Mouse (Mus musculus) ES-Bruce4 (cell line): ENCODE measurements around the gene Mybph. TPM values are rescaled to one million over a fixed set of nuclear protein-coding genes. Genes with fewer than 3 reads are reported as not detected.

Experiments
- H3K27ac ChIP-seq: 2 replicates; pipeline ENCODE4 v1.5.1; 2012; ENCODE audit warnings: low read length, inconsistent platforms; ENCODE audit not compliant: insufficient read depth
- H3K27me3 ChIP-seq: 2 replicates; pipeline ENCODE4 v1.6.1; 2012; ENCODE audit warnings: mild to moderate bottlenecking, low read length, inconsistent platforms; ENCODE audit not compliant: control insufficient read depth, poor library complexity, insufficient read depth, severe bottlenecking
- H3K36me3 ChIP-seq: 2 replicates; pipeline ENCODE4 v1.6.1; 2012; ENCODE audit warnings: inconsistent platforms, mild to moderate bottlenecking, low read length, moderate library complexity; ENCODE audit not compliant: control insufficient read depth, poor library complexity, insufficient read depth, severe bottlenecking
- H3K4me1 ChIP-seq: one replicate; pipeline ENCODE4 v1.8.1; 2011; ENCODE audit warnings: low read length; ENCODE audit not compliant: control insufficient read depth, insufficient read depth
- H3K4me3 ChIP-seq: 2 replicates; pipeline ENCODE4 v1.5.1; 2011; ENCODE audit warnings: low read depth, mild to moderate bottlenecking, low read length
- H3K9ac ChIP-seq: 2 replicates; pipeline ENCODE4 v1.6.1; 2012; ENCODE audit warnings: low read depth, mild to moderate bottlenecking, inconsistent platforms; ENCODE audit not compliant: poor library complexity, severe bottlenecking
- H3K9me3 ChIP-seq: replicated peaks from 2 replicates; pipeline ENCODE4 v1.6.1; 2012; ENCODE audit warnings: mild to moderate bottlenecking, low read length, inconsistent platforms; ENCODE audit not compliant: control insufficient read depth, poor library complexity, insufficient read depth, severe bottlenecking
- CTCF ChIP-seq: IDR thresholded peaks from one replicate; pipeline ENCODE4 v1.8.1; 2011; ENCODE audit warnings: low read depth, low read length
- EP300 ChIP-seq: IDR thresholded peaks from 2 replicates; pipeline ENCODE4 v1.6.1; 2011; ENCODE audit warnings: low read depth, low read length; ENCODE audit not compliant: insufficient read depth
- POLR2A ChIP-seq: IDR thresholded peaks from one replicate; pipeline ENCODE4 v1.8.1; 2011; ENCODE audit warnings: low read length; ENCODE audit not compliant: insufficient read depth
- polyA plus RNA-seq: library from polyadenylated mRNA; stranded (reverse); fragments of >200 nt; gene quantifications from 2 replicates; pipeline ENCODE4 v1.2.4, GENCODE M21; 2011; ENCODE audit warnings: low read depth; ENCODE audit not compliant: missing spikeins, insufficient read depth, insufficient read length

Mybph gene
- polyA plus RNA-seq, 1 experiment, result not detected

DNA sequence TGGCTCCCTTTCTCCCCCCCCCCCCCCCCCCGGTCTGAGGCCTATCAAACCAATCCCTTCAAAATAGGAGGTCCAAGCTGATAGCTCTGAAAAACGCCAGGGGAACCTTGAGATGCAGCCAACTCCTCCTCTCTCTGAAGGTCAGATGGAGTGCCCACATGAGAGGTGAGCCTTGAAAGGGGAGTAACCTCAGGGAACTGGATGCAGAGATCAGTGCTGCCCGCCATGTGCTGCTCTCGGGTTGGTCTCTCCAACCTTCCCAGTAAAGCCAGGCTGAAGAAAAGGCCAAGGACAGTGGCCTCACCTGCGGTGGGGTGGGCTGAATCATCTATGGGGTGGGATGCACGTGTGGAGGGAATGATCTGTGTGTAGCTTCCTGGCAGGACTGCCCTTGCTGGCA lies 19.1 kb downstream of the Mybph start:
- peaks cover 15% of the 10 kb centered on the region for H3K4me1 ChIP-seq
- H3K4me3 ChIP-seq, result no peak overlapping the region
- no peaks in the 10 kb centered on the region for H3K27me3 ChIP-seq

DNA sequence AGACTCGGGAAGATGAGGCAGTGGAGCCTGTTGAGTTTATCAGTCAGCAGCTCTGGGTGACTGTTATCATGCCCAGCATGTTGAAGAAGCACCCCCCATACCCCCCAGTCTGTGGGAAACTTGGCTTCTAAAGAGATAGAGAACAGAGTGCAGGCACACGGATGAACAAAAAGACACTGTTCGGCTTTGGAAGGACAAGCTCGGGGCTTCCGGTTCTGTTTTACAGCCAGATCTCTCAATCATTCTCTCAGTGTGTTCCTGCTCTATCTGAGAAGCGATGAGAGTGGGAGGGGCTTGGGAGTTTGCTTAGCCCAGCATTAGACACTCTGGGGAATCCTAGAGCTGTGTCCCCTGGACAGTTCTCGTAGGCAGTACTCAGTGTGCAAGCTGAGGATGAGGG lies 20.2 kb downstream of the Mybph start:
- Histone ChIP-seq H3K4me3 (no peak overlapping the region), H3K27me3 (no peaks in the 10 kb centered on the region), H3K9ac (no peak overlapping the region), H3K27ac (no peak overlapping the region), H3K36me3 (no peaks in the 10 kb centered on the region), H3K9me3 (no peaks in the 10 kb centered on the region), H3K4me1 (peaks cover 15% of the 10 kb centered on the region)
- TF ChIP-seq EP300 (no peak), CTCF (no peak)

More for the DNA sequence above, 19.1 kb downstream of the Mybph start:
- no peak overlapping the region for H3K27ac ChIP-seq
- no peak overlapping the region for H3K9ac ChIP-seq
- H3K36me3 ChIP-seq, result no peaks in the 10 kb centered on the region
- TF ChIP-seq POLR2A, result no peak
- no peak for TF ChIP-seq CTCF
- TF ChIP-seq EP300, result no peak
- no peaks in the 10 kb centered on the region for H3K9me3 ChIP-seq

DNA sequence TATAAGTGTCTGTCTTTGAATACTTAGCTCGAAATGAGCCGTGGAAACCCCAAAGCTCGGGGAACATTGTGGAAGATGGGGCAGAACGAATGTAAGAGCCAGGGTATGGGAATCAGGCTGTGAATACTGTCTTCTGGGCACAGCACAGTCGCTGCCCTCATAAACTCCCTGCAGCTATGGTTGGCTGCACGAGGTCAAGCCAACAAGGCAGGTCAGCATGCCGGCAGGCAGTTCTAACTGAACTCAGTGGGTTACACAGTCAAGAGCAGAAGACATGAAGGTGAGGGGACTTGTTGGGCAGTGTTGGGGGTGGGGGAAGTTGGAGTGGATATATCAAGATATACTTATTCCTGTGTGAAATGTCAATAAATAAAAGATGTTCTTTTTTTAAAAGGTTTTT lies 21.8 kb downstream of the Mybph start:
- no peak overlapping the region for H3K9ac ChIP-seq
- no peaks in the 10 kb centered on the region for H3K36me3 ChIP-seq
- peaks cover 15% of the 10 kb centered on the region for H3K4me1 ChIP-seq
- H3K27ac ChIP-seq, result no peak overlapping the region
- no peaks in the 10 kb centered on the region for H3K27me3 ChIP-seq
- H3K4me3 ChIP-seq, result no peak overlapping the region
- TF ChIP-seq EP300 (no peak), CTCF (no peak), POLR2A (no peak)
- H3K9me3 ChIP-seq, result no peaks in the 10 kb centered on the region

DNA sequence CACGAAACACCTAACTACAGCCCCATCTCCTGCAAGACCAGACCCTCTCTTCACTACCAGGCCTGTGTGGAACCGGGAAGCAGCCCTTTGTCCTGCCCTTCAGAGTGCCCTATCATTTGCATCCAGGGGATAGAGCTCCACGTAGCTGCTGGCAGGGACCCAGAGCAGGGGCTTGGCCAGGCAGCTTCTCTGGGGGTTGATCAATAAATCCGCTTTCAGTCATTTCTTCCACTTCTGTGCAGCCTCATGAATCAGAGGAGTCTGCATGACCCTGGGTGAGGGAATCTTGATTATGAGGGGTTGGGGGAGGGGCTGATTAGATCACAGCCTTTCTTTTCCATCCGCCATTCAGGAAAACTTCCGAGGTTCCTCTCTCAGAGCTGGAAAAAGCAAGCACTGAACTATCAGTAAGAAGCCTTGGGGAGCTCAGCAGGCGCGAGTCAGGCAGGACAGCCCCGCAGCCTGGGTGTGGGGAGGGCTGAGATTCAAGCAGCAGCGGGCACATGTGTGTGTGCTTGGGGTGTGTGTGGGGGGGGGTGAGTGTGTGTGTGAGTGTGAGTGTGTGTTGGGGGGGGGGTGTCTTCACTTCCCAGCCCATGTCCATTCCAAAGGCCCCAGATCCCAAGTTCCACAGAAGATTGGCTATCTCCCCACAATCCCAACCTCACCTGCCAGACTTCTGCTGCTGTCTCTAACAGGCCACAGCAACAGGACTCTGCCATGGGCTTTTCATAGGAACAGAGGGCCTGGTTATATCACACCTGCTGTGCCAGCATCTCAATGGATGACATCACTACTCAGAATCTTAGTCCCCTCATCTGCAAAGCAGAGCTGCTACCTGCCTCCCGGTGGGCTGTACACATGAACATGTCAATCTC lies 22.7 kb downstream of the Mybph start:
- Histone ChIP-seq H3K4me3 (no peak overlapping the region), H3K9ac (no peak overlapping the region), H3K9me3 (no peaks in the 10 kb centered on the region), H3K4me1 (peaks cover 15% of the 10 kb centered on the region), H3K27me3 (no peaks in the 10 kb centered on the region), H3K36me3 (no peaks in the 10 kb centered on the region), H3K27ac (no peak overlapping the region)
- TF ChIP-seq POLR2A, result no peak
- TF ChIP-seq CTCF, result no peak
- no peak for TF ChIP-seq EP300

DNA sequence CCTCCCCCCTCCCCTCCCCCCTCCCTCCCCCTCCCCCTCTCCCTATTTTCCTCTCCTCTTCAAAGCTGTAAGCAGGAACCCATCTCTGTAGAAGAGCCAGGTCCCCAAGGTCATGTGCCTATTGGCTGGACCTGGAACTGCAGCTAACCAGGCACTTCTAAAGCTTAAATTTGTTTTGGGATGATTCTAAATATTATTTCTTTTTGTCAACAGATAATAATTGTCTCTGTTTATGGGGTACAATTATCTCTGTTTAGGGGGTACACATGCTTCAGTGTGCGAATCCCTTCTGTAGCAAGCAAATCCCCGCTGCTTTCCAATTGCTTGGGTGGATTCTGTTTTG lies 23.4 kb downstream of the Mybph start:
- H3K9ac ChIP-seq, result no peak overlapping the region
- no peaks in the 10 kb centered on the region for H3K27me3 ChIP-seq
- peaks cover 13% of the 10 kb centered on the region for H3K4me1 ChIP-seq
- H3K9me3 ChIP-seq, result no peaks in the 10 kb centered on the region
- no peaks in the 10 kb centered on the region for H3K36me3 ChIP-seq
- TF ChIP-seq POLR2A (no peak), CTCF (no peak), EP300 (no peak)
- H3K4me3 ChIP-seq, result no peak overlapping the region
- no peak overlapping the region for H3K27ac ChIP-seq

DNA sequence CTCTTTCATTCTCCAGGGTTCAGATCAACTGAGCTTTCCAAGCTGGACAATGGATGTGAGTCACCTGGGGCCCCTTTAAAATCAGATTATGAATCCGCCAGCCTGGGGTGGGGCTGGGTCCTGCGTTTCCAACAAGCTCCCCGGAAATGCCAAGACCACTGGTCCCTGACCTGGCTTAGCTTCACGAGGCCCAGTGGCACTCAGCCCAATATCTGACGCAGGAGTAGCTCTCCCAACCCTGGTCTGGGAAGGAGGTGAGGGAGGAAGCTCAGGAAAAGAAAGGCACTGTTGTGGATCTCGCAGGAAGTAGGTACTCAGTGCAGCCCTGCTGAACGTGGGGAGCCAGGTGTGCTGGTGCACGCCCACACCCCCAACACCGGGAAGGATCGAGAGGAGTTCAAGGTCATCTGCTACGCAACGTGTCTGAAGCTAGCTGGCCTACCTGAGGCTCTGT lies 23.8 kb downstream of the Mybph start:
- no peak for TF ChIP-seq POLR2A
- peak; percentile 68; the same call in 1 of the 2 replicates for TF ChIP-seq EP300

More for the DNA sequence above, 23.8 kb downstream of the Mybph start:
- H3K36me3 ChIP-seq, result no peaks in the 10 kb centered on the region
- peaks cover 13% of the 10 kb centered on the region for H3K4me1 ChIP-seq
- H3K9me3 ChIP-seq, result no peaks in the 10 kb centered on the region
- no peak overlapping the region for H3K4me3 ChIP-seq
- H3K27ac ChIP-seq, result no peak overlapping the region
- no peak overlapping the region for H3K9ac ChIP-seq
- no peaks in the 10 kb centered on the region for H3K27me3 ChIP-seq
